Mouse (Mus musculus) common myeloid progenitor, adult 5-6 weeks (primary cell): Measurements from ENCODE around the gene Tbx1. TPM values are rescaled to one million over a fixed set of nuclear protein-coding genes. Genes with fewer than 3 reads are reported as not detected.
A peak's percentile ranks its signal among the peaks of the same experiment; 100 is the strongest.

Source experiments
- ATAC-seq: replicated peaks from 2 replicates; pipeline ENCODE4 v1.8.0; 2016; ENCODE audit warnings: low read depth, mild to moderate bottlenecking, moderate TSS enrichment, inconsistent platforms; ENCODE audit not compliant: poor library complexity, severe bottlenecking
- total RNA-seq: library from RNA; stranded (forward); fragments of 200-1000, 187-1606 nt; gene quantifications from 2 replicates; pipeline ENCODE4 v1.2.3, GENCODE M21; 2017

Gene Tbx1
- total RNA-seq, 1 experiment from 2014 or later, result not detected

- no peak for ATAC-seq
Measured at GRCm38 (mm10) chr16:18623751-18624540, 33.5 kb upstream of the Tbx1 start.

GRCm38 (mm10) chr16:18622916-18623750, 32.7 kb upstream of the Tbx1 start:
- ATAC-seq, result 0 out of 2 replicates have a peak, but pooled peaks have one; percentile 8

DNA sequence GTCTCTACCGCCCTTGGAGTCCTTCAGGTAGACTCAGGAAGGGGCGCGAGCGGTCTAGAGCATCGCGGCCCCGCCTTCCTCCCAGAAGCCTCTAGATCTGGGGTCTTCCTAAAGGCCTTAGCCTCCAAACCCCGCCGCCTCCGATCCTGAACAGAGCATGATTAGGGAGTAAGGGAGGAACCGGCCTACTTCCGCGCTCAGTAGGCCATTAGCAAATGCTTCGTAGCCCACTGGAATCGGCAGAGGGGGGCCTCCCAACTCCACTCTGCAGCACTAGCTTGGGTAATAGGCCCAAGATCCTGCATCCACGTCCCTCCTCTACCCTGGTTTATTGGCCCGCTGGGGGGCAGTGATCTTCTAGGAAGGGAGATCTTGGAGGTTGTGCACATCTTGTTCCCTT, 31.5 kb upstream of the Tbx1 start, which contains the start of gene Gp1bb:
TSS of gene Gp1bb (minus strand) at position 385 of the 400 bp plus-strand sequence.
- no peak for ATAC-seq

DNA sequence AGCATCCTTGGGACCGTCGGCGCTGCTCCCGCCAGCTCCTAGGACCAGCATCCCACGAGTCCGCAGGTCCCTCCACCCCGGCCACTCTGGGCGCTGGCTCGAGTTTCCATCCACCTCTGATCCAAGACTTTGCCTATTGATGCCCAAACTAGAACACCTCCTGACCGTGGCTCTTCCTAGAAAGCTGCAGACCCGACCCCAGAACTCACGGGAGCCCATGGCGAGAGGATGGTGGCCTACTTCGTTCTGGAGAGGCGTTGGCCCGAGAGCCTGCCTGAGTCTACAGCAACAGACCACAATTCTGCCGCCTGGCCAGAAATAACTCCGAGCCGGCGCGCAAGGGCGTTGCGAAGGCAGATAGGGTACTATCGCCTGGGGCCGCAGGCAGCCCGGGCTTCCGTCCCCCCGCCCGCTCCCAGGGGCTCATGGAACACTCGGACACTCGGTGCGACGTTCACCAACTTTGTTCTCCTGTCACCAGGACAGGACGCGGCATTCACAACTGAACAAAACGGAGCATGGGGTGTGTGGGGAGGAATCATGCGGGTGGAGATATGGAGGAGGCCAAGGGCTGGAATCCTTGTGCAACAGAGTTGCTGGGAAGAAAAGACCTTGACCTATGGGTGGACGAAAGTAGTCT, 31.0 kb upstream of the Tbx1 start:
- ATAC-seq, result peak; percentile 40

DNA sequence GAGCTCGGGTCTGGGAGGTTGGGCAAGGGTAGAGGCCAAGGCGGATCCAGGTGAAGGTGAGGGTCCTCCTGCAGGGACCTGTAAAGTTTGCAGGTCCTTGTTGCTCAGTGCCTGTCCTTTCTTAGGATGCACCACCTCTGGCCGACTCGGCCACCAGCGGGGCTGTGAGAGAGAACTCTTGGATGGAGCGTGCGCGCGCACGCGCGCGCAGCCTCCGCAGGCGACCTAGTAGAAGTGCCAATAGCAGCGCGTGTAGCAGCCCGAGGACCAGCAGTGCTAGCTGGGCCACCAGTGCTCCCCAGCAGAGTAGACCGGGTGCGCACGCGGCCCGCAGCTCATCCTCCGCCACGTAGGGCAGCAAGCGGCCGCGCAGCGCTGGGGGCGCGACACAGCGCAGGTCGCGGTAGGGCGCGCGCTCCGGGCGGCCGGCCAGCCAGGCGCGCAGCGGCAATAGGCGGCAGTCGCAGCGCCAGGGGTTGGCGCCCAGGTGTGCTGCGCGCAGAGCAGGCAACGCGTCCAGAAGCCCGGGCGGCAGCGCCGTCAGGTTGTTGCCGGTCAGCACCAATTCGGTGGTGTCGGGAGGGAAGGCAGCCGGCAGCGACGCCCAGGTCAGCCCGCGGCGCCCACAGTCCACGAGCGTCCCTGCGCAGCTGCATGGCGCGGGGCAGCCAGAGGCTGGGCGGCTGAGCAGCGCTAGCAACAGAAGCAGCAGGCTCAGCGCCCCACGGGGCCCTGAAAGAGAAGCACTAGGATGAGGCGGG, 30.3 kb upstream of the Tbx1 start:
- ATAC-seq, result no peak

- no peak for ATAC-seq
Measured at GRCm38 (mm10) chr16:18620201-18620600, 29.7 kb upstream of the Tbx1 start.

GRCm38 (mm10) chr16:18619110-18619509, 28.6 kb upstream of the Tbx1 start:
- no peak for ATAC-seq

- no peak for ATAC-seq
Measured at GRCm38 (mm10) chr16:18618297-18618696, 27.8 kb upstream of the Tbx1 start.

- ATAC-seq, result peak; percentile 71
Measured at GRCm38 (mm10) chr16:18617370-18618065, 27.0 kb upstream of the Tbx1 start.

- ATAC-seq, result no peak
Measured at GRCm38 (mm10) chr16:18613301-18613700, 22.8 kb upstream of the Tbx1 start.

- ATAC-seq, result no peak
Measured at GRCm38 (mm10) chr16:18611752-18612151, 21.3 kb upstream of the Tbx1 start.

DNA sequence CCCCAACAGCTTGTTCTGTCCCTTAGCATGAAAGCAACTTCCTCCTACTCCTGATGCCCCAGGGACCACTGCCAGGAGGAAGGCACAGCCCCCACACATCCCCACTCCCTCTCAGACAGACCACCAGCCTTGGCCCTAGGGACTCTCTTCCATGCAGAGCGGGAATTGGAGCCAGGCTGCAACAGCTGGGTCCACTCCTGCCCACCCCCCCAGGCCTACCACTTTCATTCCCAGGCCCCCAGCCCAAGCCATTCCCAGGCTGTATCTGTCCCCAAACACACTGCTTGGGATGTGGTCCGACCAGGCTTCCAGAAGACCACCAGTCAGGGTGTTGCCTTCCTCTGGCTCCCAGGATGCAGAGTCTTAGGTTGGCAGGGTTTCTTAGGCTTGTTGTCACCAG, 18.6 kb upstream of the Tbx1 start:
- ATAC-seq, result no peak

- peak; percentile 43; the same call in 1 of the 2 replicates for ATAC-seq
Measured at GRCm38 (mm10) chr16:18608226-18608625, 17.8 kb upstream of the Tbx1 start.

DNA sequence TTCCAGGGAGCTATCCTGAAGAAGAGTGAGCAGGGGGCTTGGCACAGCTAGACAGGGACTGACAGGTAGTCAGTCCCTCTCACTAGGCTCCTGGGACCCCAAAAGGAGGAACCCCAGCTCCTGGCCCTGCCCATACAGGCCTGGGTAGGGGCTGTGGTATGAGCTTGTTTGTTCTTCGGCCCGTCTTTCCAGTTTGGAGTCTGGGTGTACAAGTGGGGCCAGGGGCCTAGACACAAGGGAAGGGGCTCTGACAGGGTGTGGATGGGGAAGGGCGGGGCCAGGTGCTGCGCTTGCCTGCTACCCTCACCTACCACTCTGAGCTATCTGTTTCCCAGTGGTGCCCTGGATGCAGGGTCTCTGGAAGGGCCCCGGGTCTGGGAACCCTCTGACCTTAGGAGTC, 15.2 kb upstream of the Tbx1 start:
- no peak for ATAC-seq

DNA sequence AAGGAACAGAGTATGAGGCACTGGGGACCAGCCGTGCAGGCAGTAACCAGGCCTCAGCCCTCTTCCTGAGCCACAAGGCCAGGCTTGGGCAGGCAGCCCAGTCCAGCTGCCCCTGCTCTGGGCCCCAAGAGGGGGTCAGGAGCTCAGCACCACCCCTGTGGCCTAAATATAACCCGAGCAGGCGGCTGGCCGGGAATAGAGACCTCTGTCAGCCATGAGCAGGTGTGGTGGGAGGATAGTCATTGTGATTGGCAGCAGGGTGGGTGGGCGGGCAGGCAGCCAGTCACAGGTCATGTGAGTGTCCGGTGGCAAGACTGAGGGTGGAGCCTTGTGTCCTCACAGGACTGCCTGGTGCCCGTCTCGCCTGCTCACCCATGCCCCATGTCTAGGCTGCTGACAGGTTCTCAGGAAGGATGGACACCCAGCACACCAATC, 13.8 kb upstream of the Tbx1 start:
- no peak for ATAC-seq

DNA sequence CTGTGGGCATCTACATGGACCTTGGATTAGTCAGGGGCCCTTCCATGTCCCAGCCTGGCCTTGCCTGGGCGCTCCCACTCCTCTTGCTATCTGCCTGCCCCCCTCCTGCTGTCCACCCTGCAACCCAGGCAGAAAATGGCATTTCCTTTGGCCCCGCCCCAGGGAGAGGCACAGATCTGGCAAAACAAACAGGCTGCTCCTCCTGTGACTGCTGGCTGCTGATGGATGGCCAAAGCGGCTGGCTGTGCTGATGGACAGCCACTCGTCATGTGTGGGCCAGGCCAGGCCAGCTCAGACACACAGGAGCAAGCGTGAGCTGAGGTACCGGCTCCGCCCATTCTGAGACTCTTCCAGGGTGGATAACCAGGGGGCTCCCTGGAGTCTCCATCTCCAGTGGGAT, 11.0 kb upstream of the Tbx1 start:
- no peak for ATAC-seq

GRCm38 (mm10) chr16:18598006-18598405, 7.5 kb upstream of the Tbx1 start:
- peak; percentile 51 for ATAC-seq

DNA sequence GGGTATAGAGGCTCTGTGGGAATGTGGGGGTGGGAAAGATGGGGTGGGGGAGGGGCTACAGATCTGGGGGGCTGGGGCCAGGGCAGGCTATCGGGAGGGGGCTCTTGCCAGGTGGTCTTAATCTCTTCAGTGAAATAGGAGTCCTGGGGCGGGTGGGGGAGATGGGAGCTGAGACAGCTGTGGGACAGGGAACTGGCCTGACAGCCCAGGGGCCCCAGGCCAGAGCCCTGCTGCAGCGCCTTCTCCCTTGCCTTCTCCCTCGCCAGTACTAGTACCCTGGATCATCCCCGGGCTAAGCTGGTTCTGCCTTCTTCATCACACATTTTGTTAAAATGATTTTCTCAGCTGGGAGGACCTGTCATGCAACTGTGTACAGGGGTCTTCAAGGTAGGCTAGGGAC, 5.8 kb upstream of the Tbx1 start:
- no peak for ATAC-seq

GRCm38 (mm10) chr16:18593930-18594329, 3.5 kb upstream of the Tbx1 start:
- no peak for ATAC-seq
